Mouse (Mus musculus) inflammation-experienced regulatory T-cells, adult 6 months (primary cell): ENCODE data around the gene Gnat1. TPM values are rescaled to one million over a fixed set of nuclear protein-coding genes. Genes with fewer than 3 reads are reported as not detected.

Experiments
- ATAC-seq: one replicate; pipeline ENCODE4 v1.8.0; 2017
- polyA plus RNA-seq, 3 experiments: library from polyadenylated mRNA; unstranded; fragments of 100-300 nt; shearing (Covaris generic); gene quantifications; one replicate each; pipeline ENCODE4 v1.2.1; 2017

Gnat1 gene
- polyA plus RNA-seq, 3 experiments from 2014 or later: 0.58 to 1.1 TPM; not detected in 1

DNA sequence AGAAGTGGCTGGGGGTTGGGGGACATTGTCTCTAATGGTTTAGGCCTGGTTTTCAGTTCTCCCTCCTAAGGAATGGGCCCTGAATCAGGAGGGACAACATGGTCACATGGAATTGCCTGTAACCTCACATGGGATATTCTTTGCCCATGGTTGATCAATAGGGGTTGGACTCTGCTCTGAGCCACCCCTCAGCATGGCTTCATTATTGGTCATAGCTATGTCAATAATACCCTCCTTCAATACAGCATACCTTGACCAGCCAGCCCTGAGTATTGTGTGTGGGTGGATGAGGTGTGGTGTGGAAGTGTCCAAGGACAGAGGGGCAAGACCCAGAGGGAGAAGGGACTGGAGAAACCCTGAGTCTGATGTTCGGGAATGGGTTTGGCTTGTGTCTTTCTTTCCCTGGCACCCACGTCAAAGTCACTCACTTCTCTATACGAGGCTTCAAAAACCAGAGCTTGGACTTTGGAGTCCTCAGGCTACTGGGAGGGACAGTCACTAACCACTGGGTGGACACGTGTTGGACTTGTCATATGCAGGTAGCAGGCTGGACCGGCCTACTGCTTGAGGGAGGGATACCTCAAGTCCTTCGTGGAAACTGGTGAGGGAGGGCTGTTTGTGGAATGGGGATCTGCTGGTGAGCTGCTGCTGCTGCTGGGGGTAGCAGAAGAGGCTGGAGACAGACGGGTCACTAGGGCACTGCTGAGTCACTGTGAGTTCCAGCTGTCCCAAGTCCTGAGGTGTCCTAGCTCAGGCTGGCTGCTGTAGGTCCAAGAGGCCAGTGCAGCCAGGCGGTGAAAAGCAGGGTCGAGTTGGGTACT, 4.7 kb downstream of the Gnat1 start:
- ATAC-seq: no peak

DNA sequence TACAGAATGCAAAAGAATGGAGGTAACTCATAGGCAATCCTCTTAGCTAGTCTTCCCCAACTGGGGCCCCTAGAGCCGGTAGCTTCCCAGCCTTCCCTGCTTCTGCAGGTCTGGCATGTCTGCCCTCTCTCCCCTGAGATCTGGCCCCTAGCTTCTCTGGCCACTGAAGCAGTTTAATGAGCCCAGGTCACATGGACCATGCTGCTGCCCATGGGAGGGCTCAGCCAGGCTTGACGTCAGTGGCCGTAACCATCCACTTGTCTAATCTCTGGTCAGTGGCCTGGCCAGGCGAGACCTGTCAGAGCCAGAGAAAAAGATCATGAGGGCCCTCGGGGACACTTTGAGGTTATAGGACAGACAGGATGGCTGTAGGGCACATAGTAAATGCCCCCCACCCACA, 9.3 kb downstream of the Gnat1 start:
- no peak for ATAC-seq

DNA sequence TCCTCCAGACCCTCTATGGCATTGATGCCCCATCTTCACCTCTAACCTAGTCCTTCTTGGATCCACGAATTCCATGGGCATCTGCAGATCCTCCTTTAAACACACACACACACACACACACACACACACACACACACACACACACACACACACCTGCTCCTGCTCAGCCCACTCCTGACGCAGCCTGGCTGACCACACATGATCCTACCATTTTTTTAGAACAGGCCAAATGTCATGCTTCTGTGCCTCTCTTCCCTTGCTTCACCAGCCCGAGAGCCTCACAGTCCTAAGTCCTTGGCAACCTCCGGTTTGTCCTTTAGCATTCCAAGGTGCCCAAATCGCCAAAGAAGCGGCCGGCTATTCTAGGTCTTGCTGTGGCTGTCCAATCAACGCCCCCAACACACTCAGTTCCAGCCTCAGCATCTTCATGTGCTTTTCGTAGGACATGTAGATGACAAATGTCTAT, 10.0 kb downstream of the Gnat1 start, which contains the start of gene Slc38a3:
TSS of gene Slc38a3 (minus strand) at position 51 of the 466 bp plus-strand sequence.
- ATAC-seq: no peak

DNA sequence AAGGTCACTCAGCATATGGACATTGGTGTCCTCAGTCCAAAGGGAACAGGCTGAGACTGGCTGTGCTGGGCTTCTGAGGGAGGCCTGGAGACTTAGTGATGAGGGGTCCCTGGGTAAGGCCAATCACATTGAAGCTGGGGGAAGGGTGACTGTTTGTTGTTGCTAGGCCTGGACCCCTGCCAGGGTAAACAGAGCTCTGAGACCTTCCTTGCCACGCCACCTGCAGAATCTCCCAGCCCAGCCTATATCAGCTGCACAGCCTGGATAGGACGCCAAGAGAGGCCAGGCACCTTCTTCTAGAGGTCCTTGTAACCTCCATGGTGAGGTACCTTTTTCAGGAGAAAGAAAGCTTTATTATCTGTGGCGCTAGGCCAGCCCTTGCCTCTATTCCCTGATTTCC, 10.6 kb downstream of the Gnat1 start:
- no peak for ATAC-seq

DNA sequence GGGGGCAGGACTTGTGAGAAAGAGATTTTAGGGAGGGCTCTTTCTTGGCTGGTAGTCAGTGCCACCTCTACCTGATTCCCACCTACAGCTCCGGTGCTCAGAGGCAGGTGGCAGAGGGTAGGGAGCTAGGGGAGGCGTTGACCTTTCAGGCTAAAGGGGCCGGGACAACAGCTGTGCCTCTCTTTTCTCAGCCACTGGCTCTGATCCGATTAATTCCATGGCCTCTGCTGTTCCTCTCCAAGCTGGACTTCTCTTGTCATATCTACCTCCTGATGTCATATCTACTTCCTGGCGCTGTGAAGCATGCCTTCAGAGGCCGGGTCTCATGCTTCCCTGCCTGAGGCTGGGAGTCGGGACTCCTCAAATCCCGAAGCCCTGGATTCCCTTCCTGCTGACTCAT, 11.5 kb downstream of the Gnat1 start:
- ATAC-seq: no peak

DNA sequence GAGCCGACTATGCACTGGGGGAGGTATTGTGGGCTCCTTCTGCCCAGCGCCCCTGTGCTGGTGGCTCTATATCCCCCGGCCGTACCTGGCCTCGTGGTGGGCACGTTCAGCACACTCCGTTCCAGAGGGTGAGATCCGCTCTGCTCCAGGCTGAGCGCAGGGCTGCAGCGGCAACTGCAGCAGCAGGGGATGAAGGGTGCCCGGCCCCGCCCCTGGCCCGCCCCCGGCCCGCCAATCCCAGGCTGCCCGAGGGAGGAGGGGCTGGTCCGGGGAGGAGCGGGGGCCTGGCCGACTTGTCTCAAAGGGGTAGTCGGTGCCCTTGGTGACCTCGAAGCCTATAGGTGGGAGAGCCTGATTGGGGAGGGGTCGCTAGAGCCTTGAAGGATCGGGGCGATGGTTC, 12.3 kb downstream of the Gnat1 start:
- no peak for ATAC-seq

DNA sequence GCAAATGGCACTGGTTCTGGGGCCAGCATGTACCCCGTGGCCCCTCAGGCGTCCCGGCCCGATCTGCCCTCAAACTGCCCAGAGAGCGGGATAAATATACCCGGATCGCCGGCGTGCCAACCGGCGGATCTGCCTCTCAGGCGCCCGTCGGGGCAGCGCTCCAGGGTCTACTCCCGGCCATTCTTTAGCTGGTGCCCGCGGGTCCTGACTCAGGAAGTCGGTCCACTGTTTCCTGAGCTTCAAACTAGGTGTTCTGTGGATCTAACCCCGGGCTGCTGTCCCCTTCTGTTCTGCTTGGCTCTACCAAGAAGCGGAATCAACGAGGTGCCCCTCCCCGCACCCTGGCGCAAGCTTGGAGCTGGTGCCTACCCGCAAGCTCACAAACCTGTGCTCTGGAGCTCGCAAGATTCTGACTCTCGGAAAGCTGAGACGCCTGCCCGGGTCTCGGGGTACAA, 12.7 kb downstream of the Gnat1 start:
- no peak for ATAC-seq

DNA sequence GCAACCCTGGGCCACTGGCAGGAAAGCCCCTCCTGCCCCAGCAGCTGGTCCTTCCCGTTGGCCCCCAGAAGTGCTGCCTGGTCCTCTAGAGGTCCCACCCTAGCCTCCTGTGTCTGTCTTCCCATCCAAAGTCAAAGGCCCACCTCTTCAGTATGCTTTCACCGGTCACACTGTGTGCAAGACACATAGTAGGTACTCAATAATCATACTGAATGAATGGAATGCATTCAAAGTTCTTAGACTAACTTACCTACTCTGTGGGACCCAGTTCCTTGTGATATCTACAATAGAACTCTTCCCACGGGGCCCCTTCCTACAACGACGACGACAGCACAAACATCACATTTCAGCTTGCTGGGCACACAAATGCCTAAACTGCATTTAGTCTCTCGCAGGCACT, 14.2 kb downstream of the Gnat1 start:
- ATAC-seq: no peak

DNA sequence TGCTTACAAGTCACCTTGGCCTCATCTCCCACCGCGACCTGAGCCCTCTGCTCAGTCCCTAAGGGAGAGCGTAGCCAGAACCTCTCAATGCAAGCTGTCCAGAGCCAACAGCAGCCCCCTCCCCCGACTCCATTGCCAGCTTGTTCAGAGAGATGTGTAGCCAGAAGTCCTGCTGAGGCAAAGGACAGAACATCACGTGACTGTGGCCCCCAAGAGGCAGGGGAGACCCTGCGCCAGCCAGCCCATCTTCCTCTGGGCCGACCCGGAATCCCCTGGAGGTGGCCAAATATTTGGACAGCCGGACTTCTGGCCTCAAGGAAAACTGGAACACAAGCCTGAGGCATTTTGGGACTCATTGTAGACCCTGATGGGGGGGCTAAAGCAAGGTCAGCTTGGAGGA, 16.0 kb downstream of the Gnat1 start:
- no peak for ATAC-seq

DNA sequence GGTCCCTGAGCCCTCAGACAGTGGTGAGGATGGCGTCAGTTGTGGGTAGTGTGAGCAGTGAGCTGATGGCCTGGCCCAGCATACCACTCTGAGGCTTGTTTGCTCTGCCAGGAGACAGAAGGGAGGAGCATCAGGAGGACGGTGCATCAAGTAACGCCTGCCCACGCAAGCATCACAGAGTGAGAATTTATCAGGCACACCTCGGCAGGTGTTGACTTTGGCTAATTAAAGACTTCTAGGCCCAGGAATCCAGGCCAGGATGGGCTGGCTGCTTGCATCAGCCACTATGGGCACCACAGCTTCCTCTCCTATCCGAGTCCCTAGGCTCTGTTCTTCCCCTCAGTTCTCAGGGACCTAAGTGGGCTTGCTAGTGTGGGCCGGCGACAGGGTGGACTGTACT, 17.2 kb downstream of the Gnat1 start:
- no peak for ATAC-seq

DNA sequence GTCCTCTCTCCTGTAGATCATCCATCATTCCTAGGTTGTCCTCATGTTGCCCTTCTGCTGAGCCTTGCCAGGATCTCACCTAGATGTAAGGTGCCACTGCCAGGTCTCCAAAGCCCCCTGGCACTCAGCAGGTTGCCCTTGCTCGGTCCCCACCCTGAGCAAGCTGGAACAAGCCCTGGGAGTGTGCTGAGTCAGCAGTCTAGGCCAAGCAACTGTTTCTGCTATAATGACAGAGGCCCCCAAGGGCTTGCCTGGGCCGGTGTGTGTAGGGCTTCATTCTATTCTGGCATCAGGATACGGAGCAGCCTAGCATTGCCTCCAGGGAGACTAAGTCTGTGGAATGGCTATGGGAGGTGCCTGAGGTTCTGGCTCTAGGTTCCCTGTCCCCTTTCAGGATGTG, 18.7 kb downstream of the Gnat1 start:
- ATAC-seq: no peak

DNA sequence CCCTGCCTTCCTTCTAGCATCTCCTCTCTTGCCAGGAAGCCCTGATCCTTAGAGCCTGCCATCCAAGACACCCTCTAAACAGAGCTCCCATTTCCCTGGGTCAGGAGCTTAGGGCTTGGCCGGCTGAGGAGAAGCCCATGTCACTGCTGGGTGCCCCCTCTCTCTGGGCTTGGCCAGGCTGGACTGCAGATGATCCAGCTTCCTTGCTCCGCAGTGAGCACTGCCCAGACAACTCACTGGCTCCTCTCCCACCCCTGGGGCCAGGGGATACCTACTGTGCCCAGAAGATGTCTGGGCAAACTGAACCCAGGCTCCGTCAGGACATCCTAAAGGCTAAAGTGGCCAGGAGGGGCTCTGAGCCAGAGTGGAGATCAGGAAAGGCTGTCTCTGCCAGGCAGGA, 19.6 kb downstream of the Gnat1 start:
- ATAC-seq: no peak

DNA sequence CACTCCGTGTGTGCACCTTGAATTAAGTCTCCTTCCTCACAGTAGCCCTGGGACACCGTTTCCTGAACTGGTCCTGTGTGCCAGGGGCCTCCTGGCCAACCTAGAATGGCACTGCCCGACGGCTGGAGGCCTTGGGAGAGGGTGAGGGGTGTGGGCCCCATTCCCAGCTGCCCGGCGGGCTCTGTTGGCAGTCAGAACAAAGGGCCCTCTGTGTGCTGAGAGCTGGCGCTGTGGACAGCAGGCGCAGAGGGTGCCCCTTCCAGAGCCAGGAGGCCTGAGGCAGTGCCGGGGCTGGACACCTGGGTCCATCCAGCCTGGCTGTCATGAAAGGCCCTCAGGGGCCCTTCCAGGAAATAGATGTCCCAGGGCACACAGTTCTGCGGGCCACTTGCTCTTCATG, 20.0 kb downstream of the Gnat1 start:
- no peak for ATAC-seq

DNA sequence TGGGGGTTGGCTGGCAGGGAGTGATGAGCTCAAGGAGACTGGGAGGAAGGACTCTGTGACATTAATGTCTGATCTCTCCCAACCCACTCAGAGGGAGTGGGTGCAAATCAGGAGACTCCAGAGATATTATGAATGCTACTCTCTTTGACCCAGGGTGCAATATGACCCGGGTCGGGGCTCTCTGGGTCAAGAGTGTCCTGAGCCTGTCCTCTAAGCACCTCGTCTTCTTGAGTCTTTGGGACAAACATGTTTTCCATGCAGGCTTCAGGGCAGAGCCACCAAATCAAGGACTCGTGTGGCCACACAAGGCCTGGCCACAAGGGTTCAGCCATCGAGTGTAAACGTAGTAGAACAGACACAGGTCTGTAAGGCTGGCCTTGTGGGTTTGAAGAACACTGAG, 21.4 kb downstream of the Gnat1 start:
- no peak for ATAC-seq

DNA sequence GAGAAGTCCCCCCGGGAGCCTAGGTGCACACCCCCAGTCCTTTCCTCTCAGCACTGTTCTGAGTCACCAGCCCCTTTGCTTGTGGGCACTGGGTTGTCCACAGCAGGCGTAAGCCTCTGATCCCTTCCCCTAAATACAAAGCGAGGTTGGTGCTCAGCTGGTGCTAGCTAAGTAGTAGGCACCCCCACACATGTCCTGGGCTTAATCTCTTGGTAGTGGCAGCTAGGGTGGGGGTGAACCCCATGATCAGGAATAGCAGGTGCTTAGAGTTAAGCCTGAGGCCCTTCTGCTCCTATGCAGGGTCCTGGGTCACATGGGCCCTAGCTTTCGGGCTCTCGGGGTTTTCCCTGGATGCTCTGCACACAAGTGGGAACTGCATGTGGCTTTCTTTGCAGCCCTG, 22.4 kb downstream of the Gnat1 start:
- no peak for ATAC-seq

DNA sequence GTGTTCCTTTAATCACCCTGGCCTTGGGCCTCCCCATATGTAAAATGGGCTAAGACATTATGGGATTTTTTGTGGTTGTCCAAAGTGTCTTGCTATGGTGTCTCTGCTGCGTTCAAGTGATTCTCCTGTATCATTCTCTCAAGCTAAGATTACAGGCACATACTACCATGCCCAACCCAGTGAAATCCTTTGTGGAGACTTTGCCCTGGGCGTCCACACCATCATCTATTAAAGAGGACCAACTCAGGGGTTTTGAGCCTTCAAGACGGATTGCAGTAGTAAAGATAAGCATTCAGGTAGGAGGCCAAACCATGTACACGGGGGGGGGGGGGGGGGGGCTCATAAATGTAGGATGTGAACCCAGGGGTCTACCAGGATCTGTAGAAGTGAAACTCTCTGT, 24.9 kb downstream of the Gnat1 start:
- ATAC-seq: no peak

DNA sequence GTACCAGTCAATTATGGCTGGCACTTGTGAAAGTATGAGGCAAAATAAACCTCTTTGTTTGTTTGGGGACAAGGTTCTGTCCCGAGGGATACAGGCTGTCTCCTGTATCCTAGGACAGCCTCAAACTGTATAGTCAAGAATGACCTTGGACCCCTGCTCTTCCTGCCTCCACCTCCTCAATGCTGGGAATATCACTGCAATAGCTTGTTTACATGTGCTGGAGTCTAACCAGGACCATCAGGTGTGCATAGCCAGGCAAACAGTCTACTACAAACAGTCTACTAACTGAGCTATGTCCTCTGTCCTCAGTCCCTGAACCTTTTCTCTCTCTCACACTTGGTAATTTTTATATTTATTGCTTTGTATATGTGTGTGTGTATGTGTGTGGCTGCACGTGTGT, 26.0 kb downstream of the Gnat1 start:
- no peak for ATAC-seq

DNA sequence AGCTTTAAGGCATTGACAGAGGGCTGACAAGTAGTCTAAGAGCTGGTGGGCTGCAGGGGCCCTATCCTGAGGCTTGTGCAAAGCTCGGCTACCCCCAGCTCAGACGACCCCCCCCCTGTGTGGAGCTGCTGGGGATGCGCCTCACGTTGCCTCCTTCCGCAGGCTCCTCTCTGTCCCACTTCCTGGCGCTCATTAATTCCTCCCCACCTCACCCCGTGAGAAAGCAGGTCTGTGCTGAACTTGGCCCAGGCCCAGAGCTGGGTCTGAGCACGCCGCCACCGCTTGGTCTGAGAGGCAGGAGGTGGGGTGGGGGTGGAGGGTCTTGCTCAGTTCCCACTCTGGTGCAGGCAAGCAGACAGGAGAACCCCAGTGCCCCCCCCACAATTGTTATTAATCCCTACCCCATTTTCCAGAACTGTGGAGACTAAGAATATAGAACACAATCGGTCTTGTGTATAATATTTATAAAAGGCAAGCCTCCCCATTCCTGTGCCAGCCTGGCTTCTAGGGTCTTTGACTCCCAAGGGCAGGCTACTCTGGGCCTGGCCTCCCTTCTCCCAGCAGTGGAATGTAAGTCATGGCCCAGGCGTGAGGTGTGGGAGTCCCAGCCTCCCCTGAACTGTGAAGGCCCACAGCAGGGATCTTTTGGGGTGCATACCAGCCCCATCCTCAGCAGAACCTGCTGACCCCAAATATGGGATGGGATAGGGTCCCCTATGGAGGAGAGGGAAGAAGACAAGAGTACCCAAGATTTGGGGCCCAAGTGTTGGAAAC, 28.6 kb downstream of the Gnat1 start:
- no peak for ATAC-seq

DNA sequence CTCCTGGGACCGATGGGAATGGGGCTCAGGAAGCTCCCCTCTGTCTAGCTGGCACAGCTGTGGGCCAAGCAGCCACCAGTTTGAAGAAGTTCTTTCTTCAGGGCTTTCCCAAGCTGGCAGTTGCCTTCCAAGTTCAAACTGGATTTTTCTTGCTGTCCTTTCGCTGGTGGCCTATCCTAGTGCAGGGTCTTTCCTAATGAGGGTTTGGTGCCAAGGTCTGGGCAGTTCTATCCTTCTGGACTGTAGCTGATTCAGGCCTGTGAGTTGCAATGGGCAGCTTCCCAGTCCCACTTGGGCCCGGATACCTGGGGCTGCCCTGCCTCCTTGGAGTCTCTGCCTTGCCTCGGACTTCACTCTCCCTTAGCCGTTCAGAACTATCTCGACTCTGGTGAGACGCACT, 29.3 kb downstream of the Gnat1 start:
- ATAC-seq: no peak

DNA sequence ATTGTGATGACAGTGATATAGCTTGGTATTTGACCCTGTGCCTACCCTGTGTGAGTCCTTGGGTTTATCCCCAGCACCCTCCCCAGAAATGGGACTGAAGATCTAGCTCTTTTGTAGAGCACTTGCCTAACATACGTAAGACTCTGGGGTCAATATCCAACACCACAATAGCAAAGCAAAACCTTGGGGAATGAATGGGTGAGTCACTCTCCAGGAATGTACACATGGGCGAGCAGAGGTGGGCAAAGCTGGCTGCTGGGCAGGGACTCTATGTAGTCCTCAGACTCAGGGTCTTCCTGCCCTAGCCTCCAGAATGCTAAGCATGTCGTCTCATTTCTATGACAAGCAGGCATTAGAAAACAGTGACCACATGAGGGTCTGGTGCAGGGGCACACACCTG, 30.7 kb downstream of the Gnat1 start:
- no peak for ATAC-seq

DNA sequence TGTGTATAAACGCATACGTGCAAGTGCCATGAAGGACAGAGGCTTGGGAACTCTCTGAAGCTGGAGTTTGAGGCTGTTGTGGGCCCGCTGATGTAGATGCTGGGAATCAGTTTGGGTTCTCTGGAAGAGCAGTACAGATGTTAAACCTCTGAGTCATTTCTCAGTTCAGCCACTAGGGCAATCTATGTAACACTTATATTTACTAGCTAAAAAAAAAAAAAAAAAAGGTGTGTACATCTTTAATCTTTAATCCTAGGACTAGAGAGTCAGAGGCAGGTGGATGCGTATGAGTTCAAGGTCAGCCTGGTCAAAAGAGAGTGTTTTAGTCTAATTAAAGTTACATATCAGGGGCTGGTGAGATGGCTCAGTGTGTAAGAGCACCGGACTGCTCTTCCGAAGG, 32.5 kb downstream of the Gnat1 start:
- ATAC-seq: no peak

DNA sequence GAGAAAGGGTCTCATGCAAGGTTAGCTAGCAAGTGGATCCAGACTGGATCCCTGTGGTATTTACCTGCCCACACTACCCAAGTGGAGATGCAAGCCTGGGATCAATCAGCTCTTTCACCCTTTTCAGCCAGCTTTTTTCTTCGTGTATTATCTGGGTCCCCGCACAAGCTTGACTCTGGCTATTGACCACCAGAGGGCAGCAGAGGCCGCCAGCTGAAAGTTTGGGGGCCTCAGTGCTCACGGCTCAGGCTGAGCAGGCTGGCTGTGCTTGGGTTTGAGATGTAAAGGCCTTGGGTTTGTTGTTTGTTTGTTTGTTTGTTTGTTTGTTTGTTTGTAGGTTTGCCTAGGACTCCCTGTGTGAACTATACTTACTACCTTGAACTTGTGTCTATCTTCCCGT, 33.9 kb downstream of the Gnat1 start:
- peak; percentile 27 for ATAC-seq

DNA sequence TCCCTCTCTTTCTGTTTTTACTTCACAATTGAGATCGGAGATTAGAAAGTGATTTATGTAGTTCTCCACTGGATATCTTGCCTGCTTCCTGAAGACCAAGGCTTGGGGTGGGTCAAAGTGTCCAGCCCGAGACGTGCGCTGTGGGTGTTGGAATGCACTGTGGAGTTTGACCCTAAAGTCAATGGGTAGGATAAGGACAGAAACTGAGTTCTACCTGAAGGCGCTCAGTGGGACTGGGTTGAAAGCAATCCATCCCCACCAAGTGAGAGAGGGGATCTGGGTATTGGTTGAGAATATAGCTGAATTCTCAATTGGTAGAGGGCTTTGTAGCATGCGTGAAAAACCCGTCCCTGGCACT, 34.4 kb downstream of the Gnat1 start:
- no peak for ATAC-seq

DNA sequence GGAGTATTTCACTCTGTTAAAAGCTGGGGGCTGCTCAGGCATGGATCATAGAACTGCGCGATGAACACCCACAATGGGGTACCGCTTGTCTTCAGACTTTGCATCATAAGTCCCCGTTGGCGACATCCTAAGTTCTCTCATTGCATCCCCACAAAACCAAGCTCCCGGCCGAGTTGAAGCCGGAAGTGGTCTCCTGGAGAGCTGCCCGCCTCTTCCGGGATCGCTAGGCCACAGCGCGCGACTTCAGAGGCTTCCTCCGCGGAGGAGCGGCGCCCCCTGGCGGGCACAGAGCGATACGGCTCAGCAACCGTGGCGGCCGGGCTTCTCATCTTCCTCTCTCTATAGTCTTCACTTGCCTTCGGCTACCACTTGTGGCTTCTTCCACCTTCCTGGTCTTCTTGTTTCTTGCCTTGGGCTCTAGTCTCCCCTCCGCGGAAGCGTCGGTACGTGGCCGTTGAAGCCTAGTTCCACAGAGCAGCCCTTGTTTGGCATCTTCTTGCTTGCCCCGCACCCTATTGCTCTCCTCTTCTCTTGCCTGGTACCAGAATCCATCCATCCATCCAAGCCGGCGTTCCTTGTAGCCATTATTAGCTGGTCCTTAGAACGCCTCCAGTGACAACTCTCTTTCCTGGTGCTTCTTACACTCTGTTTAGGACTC, 34.9 kb downstream of the Gnat1 start:
- peak; percentile 95 for ATAC-seq
